Comparison of ENCODE assay signal across 9 mouse cellular contexts in the genomic region with DNA sequence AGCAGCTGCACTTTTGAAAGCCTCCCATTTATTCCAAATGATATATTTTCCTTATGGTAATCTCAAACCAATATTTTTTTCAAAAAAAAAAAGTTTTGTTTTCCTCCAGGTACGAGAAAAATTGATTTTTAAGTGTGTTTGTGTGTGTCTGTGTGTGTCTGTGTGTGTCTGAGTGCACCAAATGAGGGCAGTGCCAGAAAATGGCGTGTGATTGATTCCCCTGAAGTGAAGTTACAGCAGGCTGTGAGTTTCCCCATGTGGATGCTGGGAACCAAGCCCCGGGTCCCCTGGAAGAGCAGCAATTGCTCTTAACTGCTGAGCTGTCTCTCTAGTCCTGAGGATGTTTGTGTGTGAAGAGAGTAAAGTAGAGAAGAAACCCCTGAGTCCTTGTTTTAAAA. TPM values are rescaled to one million over a fixed set of nuclear protein-coding genes. Genes with fewer than 3 reads are reported as not detected.
DNase-seq lines count a peak whose midpoint lies in the region; ATAC-seq and TF ChIP-seq lines count a peak whose summit lies in the region.
"Had no signal": no experiment of that assay in that cellular context is flagged by ENCODE, and none has a peak within 500 bp of the region (broad histone marks: within the 10 kb centered on the region; RNA-seq: fewer than 3 reads in every experiment).

No protein-coding gene starts in this region.

- peak overlapping the region; percentile 72 for H3K4me2 ChIP-seq in kidney, embryonic 14.5 days (replicated peaks; ENCODE audit: low read depth, low read length)
- H3K4me2 ChIP-seq in hindbrain, embryonic 15.5 days, result peak overlapping the region; percentile 67
- H3K4me2 ChIP-seq in midbrain, postnatal 0 days (ENCODE audit: low read depth, low read length, poor library complexity, severe bottlenecking), result peak overlapping the region; percentile 69

- H3K27ac ChIP-seq in kidney, embryonic 14.5 days (ENCODE audit: low read depth, low read length), result peak overlapping the region; percentile 85; the same call in 1 of the 2 replicates
- H3K27ac ChIP-seq in hindbrain, embryonic 15.5 days (replicated peaks), result peak overlapping the region; percentile 96
- H3K27ac ChIP-seq in midbrain, postnatal 0 days (ENCODE audit: low read depth, low read length), result peak overlapping the region; percentile 96

- no peak for DNase-seq in kidney, adult 18-20 months
- peak; percentile 54 for DNase-seq in brain, embryonic 14.5 days (ENCODE audit: low read depth)
- peak; percentile 25 for DNase-seq in midbrain, postnatal 0 days (ENCODE audit: low spot score)
- no peak for DNase-seq in layer of hippocampus, adult 8-10 months (ENCODE audit: low spot score in 2 of 2)
- no peak for DNase-seq in thymus, adult 18-20 months
- DNase-seq in layer of hippocampus, adult 18-20 months (ENCODE audit: low spot score in 2 of 2), result no peak

- no peaks in the 10 kb centered on the region for H3K27me3 ChIP-seq in kidney, embryonic 14.5 days (ENCODE audit: control insufficient read depth, insufficient read depth, low read length)
- H3K27me3 ChIP-seq in hindbrain, embryonic 15.5 days, result no peaks in the 10 kb centered on the region
- H3K27me3 ChIP-seq in midbrain, postnatal 0 days (ENCODE audit: insufficient read depth, low read length), result no peaks in the 10 kb centered on the region

- peaks cover under 1% of the 10 kb centered on the region for H3K9me3 ChIP-seq in kidney, embryonic 14.5 days (ENCODE audit: control insufficient read depth, low read length)
- H3K9me3 ChIP-seq in hindbrain, embryonic 15.5 days, result no peaks in the 10 kb centered on the region
- no peaks in the 10 kb centered on the region for H3K9me3 ChIP-seq in midbrain, postnatal 0 days (ENCODE audit: low read length)

- TF ChIP-seq CTCF in brain, embryonic 14.5 days (IDR thresholded peaks at IDR 0.05; ENCODE audit: borderline replicate concordance, extremely low read depth, insufficient read depth, insufficient read length), result no peak
- no peak for TF ChIP-seq CTCF in midbrain, postnatal 0 days (IDR thresholded peaks at IDR 0.05)

- H3K36me3 ChIP-seq in kidney, embryonic 14.5 days (ENCODE audit: control insufficient read depth, insufficient read depth, low read length), result no peaks in the 10 kb centered on the region
- H3K36me3 ChIP-seq in hindbrain, embryonic 15.5 days, result no peaks in the 10 kb centered on the region
- no peaks in the 10 kb centered on the region for H3K36me3 ChIP-seq in midbrain, postnatal 0 days (ENCODE audit: insufficient read depth, low read length)

- no peak for ATAC-seq in kidney, embryonic 14.5 days (ENCODE audit: low FRiP score, low TSS enrichment)
- ATAC-seq in hindbrain, embryonic 15.5 days (ENCODE audit: low FRiP score, low read depth), result no peak
- ATAC-seq in midbrain, postnatal 0 days (ENCODE audit: low FRiP score), result no peak

- H3K4me1 ChIP-seq in kidney, embryonic 14.5 days (ENCODE audit: control insufficient read depth, insufficient read depth, low read length), result peaks cover 3% of the 10 kb centered on the region; the same call in 1 of the 2 replicates
- H3K4me1 ChIP-seq in hindbrain, embryonic 15.5 days (replicated peaks), result peaks cover 35% of the 10 kb centered on the region
- peaks cover 9% of the 10 kb centered on the region for H3K4me1 ChIP-seq in midbrain, postnatal 0 days (ENCODE audit: insufficient read depth, low read length)

- 15% methylated on average over 3 of the region's 3 CpGs for WGBS in kidney, embryonic 14.5 days
- 9% methylated on average over 3 of the region's 3 CpGs for WGBS in hindbrain, embryonic 15.5 days
- WGBS in midbrain, postnatal 0 days, result 9% methylated on average over 3 of the region's 3 CpGs

- no peak for TF ChIP-seq POLR2A in brain, embryonic 14.5 days (IDR thresholded peaks at IDR 0.05; ENCODE audit: borderline replicate concordance, extremely low read depth, insufficient read depth, insufficient read length, poor library complexity, severe bottlenecking)

- peak overlapping the region; percentile 90 for H3K9ac ChIP-seq in kidney, embryonic 14.5 days (ENCODE audit: low read depth, low read length)
- peak overlapping the region; percentile 92 for H3K9ac ChIP-seq in hindbrain, embryonic 15.5 days
- H3K9ac ChIP-seq in midbrain, postnatal 0 days (replicated peaks; ENCODE audit: low read length, poor library complexity, severe bottlenecking), result peak overlapping the region; percentile 98

- H3K4me3 ChIP-seq in kidney, embryonic 14.5 days (ENCODE audit: low read length), result peak overlapping the region; percentile 88
- H3K4me3 ChIP-seq in hindbrain, embryonic 15.5 days, result peak overlapping the region; percentile 79
- H3K4me3 ChIP-seq in midbrain, postnatal 0 days (ENCODE audit: low read depth, low read length), result peak overlapping the region; percentile 54

RNA-seq across cellular contexts. Expression of a gene that starts 0.8 kb away (rescaled TPM):
- 9.3 and 14.0 TPM in 2 replicates for polyA plus RNA-seq in kidney, embryonic 14.5 days (2014; fragmentation: Nextera tagmentation; extraction: Ambion mirVana)
- 13.2 and 16.7 TPM in 2 replicates for polyA plus RNA-seq in brain, embryonic 14.5 days (2012; rRNA removed)
- 20.6 and 22.0 TPM in 2 replicates for polyA plus RNA-seq in hindbrain, embryonic 15.5 days (2015; fragmentation: Nextera tagmentation; extraction: Ambion mirVana)
- 15.4 and 17.2 TPM in 2 replicates for total RNA-seq in midbrain, postnatal 0 days (2014; rRNA removed)
- polyA plus RNA-seq in midbrain, postnatal 0 days (2015; fragmentation: Nextera tagmentation; extraction: Ambion mirVana), result 12.6 and 12.9 TPM in 2 replicates
- 10 to 100 TPM; 14.6 to 17.7 (median 16.9) TPM for total RNA-seq in layer of hippocampus, adult 8-10 months (2022)
- total RNA-seq in layer of hippocampus, adult 18-20 months (2021), result 10 to 100 TPM; 15.2 to 16.5 TPM

RNA-seq across cellular contexts. Expression of a gene that starts 3.9 kb away (rescaled TPM):
- polyA plus RNA-seq in kidney, embryonic 14.5 days (2014; fragmentation: Nextera tagmentation; extraction: Ambion mirVana), result 64.0 and 70.4 TPM in 2 replicates
- polyA plus RNA-seq in brain, embryonic 14.5 days (2012; rRNA removed), result 38.6 and 42.9 TPM in 2 replicates
- 71.4 and 71.8 TPM in 2 replicates for polyA plus RNA-seq in hindbrain, embryonic 15.5 days (2015; fragmentation: Nextera tagmentation; extraction: Ambion mirVana)
- total RNA-seq in midbrain, postnatal 0 days (2014; rRNA removed), result 42.5 and 46.6 TPM in 2 replicates
- polyA plus RNA-seq in midbrain, postnatal 0 days (2015; fragmentation: Nextera tagmentation; extraction: Ambion mirVana), result 40.1 and 45.8 TPM in 2 replicates
- total RNA-seq in layer of hippocampus, adult 8-10 months (2022), result 10 to 100 TPM; 30.4 to 34.4 (median 31.5) TPM
- total RNA-seq in layer of hippocampus, adult 18-20 months (2021), result 10 to 100 TPM; 29.8 to 30.3 TPM

RNA-seq across cellular contexts. Expression of a gene that starts 59.0 kb away (rescaled TPM):
- not detected in 2 replicates for polyA plus RNA-seq in kidney, embryonic 14.5 days (2014; fragmentation: Nextera tagmentation; extraction: Ambion mirVana)
- polyA plus RNA-seq in brain, embryonic 14.5 days (2012; rRNA removed), result not detected in 2 replicates
- not detected in 2 replicates for polyA plus RNA-seq in hindbrain, embryonic 15.5 days (2015; fragmentation: Nextera tagmentation; extraction: Ambion mirVana)
- total RNA-seq in midbrain, postnatal 0 days (2014; rRNA removed), result not detected in 2 replicates
- not detected in 2 replicates for polyA plus RNA-seq in midbrain, postnatal 0 days (2015; fragmentation: Nextera tagmentation; extraction: Ambion mirVana)
- total RNA-seq in layer of hippocampus, adult 8-10 months (2022), result under 1 TPM in 1 of 4 experiments, not detected in 3; 0.45 TPM
- total RNA-seq in layer of hippocampus, adult 18-20 months (2021), result not detected
- total RNA-seq: megakaryocyte progenitor cell, adult 5-6 weeks had no signal

Comparison
In these comparisons a context has a peak if more than half of its experiments do, and no peak if none do; other contexts are left out.
1. DNase-seq: peak in brain, embryonic 14.5 days (single experiment) and midbrain, postnatal 0 days (single experiment); none in kidney, adult 18-20 months (single experiment), layer of hippocampus, adult 8-10 months (0 of 2), thymus, adult 18-20 months (0 of 2) and layer of hippocampus, adult 18-20 months (0 of 2).
2. Peak in every context shown above with its lines, with median percentiles within 50 percentile points of each other: H3K27ac ChIP-seq, H3K4me2 ChIP-seq, H3K4me3 ChIP-seq and H3K9ac ChIP-seq.